Mouse (Mus musculus): ENCODE results near the gene Atf6.

Gene Atf6

GRCm38 (mm10) chr1:170665200-170665599, 202.4 kb downstream of the Atf6 start:
- in situ Hi-C loops (cut with MboI): no loop called here

- in situ Hi-C loops (cut with MboI): no loop called here
Observed at GRCm38 (mm10) chr1:170664620-170665185, 202.9 kb downstream of the Atf6 start.

- in situ Hi-C loops (cut with MboI): no loop called here
Observed at GRCm38 (mm10) chr1:170659260-170659659, 208.3 kb downstream of the Atf6 start.

GRCm38 (mm10) chr1:170657643-170658314, 209.8 kb downstream of the Atf6 start:
- in situ Hi-C loops (cut with MboI): no loop called here

- in situ Hi-C loops (cut with MboI): no loop called here
Observed at GRCm38 (mm10) chr1:170657228-170657521, 210.4 kb downstream of the Atf6 start.

GRCm38 (mm10) chr1:170656518-170657227, 210.9 kb downstream of the Atf6 start:
- in situ Hi-C loops (cut with MboI): no loop called here

- in situ Hi-C loops (cut with MboI): no loop called here
Observed at GRCm38 (mm10) chr1:170655280-170655917, 212.2 kb downstream of the Atf6 start.
